Mouse (Mus musculus): ENCODE measurements around the gene 4930426L09Rik.

4930426L09Rik gene

GRCm38 (mm10) chr2:18998054-18998478 is at the start of gene 4930426L09Rik, which contains the start of gene Pip4k2a:
Gene 4930426L09Rik (plus strand): TSS chr2:18998343.
Gene Pip4k2a (minus strand): TSS chr2:18998126.
- DNase-seq (ENCODE audit: low read depth, low spot score) = peak; percentile 84

- DNase-seq (ENCODE audit: low read depth, low spot score) = no peak
Measured at GRCm38 (mm10) chr2:18948741-18949140, 49.4 kb upstream of the 4930426L09Rik start.

GRCm38 (mm10) chr2:18950758-18951157 is 47.4 kb upstream of the 4930426L09Rik start:
- DNase-seq (ENCODE audit: low read depth, low spot score) = no peak

- DNase-seq (ENCODE audit: low read depth, low spot score) = no peak
Measured at GRCm38 (mm10) chr2:18952102-18952673, 46.0 kb upstream of the 4930426L09Rik start.

- no peak for DNase-seq (ENCODE audit: low read depth, low spot score)
Measured at GRCm38 (mm10) chr2:18954422-18954821, 43.7 kb upstream of the 4930426L09Rik start.

- DNase-seq (ENCODE audit: low read depth, low spot score) = no peak
Measured at GRCm38 (mm10) chr2:18955022-18955421, 43.1 kb upstream of the 4930426L09Rik start.

GRCm38 (mm10) chr2:18955671-18956070 is 42.5 kb upstream of the 4930426L09Rik start:
- DNase-seq (ENCODE audit: low read depth, low spot score) = no peak

GRCm38 (mm10) chr2:18956424-18956823 is 41.7 kb upstream of the 4930426L09Rik start:
- DNase-seq (ENCODE audit: low read depth, low spot score) = no peak

- no peak for DNase-seq (ENCODE audit: low read depth, low spot score)
Measured at GRCm38 (mm10) chr2:18956945-18957344, 41.2 kb upstream of the 4930426L09Rik start.

- no peak for DNase-seq (ENCODE audit: low read depth, low spot score)
Measured at GRCm38 (mm10) chr2:18957459-18957858, 40.7 kb upstream of the 4930426L09Rik start.

- no peak for DNase-seq (ENCODE audit: low read depth, low spot score)
Measured at GRCm38 (mm10) chr2:18958044-18958443, 40.1 kb upstream of the 4930426L09Rik start.

GRCm38 (mm10) chr2:18958501-18958900 is 39.6 kb upstream of the 4930426L09Rik start:
- no peak for DNase-seq (ENCODE audit: low read depth, low spot score)

- no peak for DNase-seq (ENCODE audit: low read depth, low spot score)
Measured at GRCm38 (mm10) chr2:18959008-18959407, 39.1 kb upstream of the 4930426L09Rik start.

GRCm38 (mm10) chr2:18959558-18959957 is 38.6 kb upstream of the 4930426L09Rik start:
- DNase-seq (ENCODE audit: low read depth, low spot score) = no peak

- no peak for DNase-seq (ENCODE audit: low read depth, low spot score)
Measured at GRCm38 (mm10) chr2:18960376-18960973, 37.7 kb upstream of the 4930426L09Rik start.

- no peak for DNase-seq (ENCODE audit: low read depth, low spot score)
Measured at GRCm38 (mm10) chr2:18962502-18962901, 35.6 kb upstream of the 4930426L09Rik start.

GRCm38 (mm10) chr2:18963286-18964040 is 34.7 kb upstream of the 4930426L09Rik start:
- no peak for DNase-seq (ENCODE audit: low read depth, low spot score)

GRCm38 (mm10) chr2:18965108-18965507 is 33.0 kb upstream of the 4930426L09Rik start:
- DNase-seq (ENCODE audit: low read depth, low spot score) = no peak

GRCm38 (mm10) chr2:18965950-18966349 is 32.2 kb upstream of the 4930426L09Rik start:
- DNase-seq (ENCODE audit: low read depth, low spot score) = no peak

- no peak for DNase-seq (ENCODE audit: low read depth, low spot score)
Measured at GRCm38 (mm10) chr2:18966566-18966965, 31.6 kb upstream of the 4930426L09Rik start.

- DNase-seq (ENCODE audit: low read depth, low spot score) = no peak
Measured at GRCm38 (mm10) chr2:18967451-18968063, 30.6 kb upstream of the 4930426L09Rik start.

GRCm38 (mm10) chr2:18969066-18969681 is 29.0 kb upstream of the 4930426L09Rik start:
- DNase-seq (ENCODE audit: low read depth, low spot score) = no peak

Measured in retina, postnatal 7 days (tissue).